Mouse (Mus musculus) heart, embryonic 16.5 days (tissue): ENCODE measurements around the gene Vhl. TPM values are rescaled to one million over a fixed set of nuclear protein-coding genes. Genes with fewer than 3 reads are reported as not detected.

ENCODE experiments used
- ATAC-seq: fragments of 200-750 bp; cut with Nextera tagmentation; replicated peaks from 2 replicates; pipeline ENCODE4 v1.8.0; 2017; ENCODE audit warnings: moderate number of reproducible peaks; ENCODE audit not compliant: insufficient read depth, low FRiP score; ENCODE audit errors: extremely low read depth
- H3K27ac ChIP-seq: fragments of 300-500 bp; sonication (generic); 2 replicates; pipeline ENCODE4 v1.5.1; 2014; ENCODE audit warnings: mild to moderate bottlenecking, low read length, control low read depth, moderate library complexity
- H3K27me3 ChIP-seq: fragments of 300-500 bp; sonication (generic); 2 replicates; pipeline ENCODE4 v1.6.1; 2014; ENCODE audit warnings: low read length, mixed read lengths; ENCODE audit not compliant: control insufficient read depth, insufficient read depth
- H3K36me3 ChIP-seq: fragments of 300-500 bp; sonication (generic); 2 replicates; pipeline ENCODE4 v1.6.1; 2014; ENCODE audit not compliant: control insufficient read depth, insufficient read depth
- H3K4me1 ChIP-seq: fragments of 300-500 bp; sonication (generic); 2 replicates; pipeline ENCODE4 v1.6.1; 2014; ENCODE audit warnings: low read length, mixed read lengths; ENCODE audit not compliant: control insufficient read depth, insufficient read depth
- H3K4me2 ChIP-seq: fragments of 300-500 bp; sonication (generic); 2 replicates; pipeline ENCODE4 v1.6.1; 2014; ENCODE audit warnings: low read depth, mild to moderate bottlenecking, control low read depth, low read length
- H3K4me3 ChIP-seq: fragments of 300-500 bp; sonication (generic); 2 replicates; pipeline ENCODE4 v1.5.1; 2014; ENCODE audit warnings: mild to moderate bottlenecking, control low read depth, low read length
- H3K9ac ChIP-seq: fragments of 300-500 bp; sonication (generic); 2 replicates; pipeline ENCODE4 v1.6.1; 2014; ENCODE audit warnings: low read length, control low read depth
- H3K9me3 ChIP-seq: fragments of 300-500 bp; sonication (generic); replicated peaks from 2 replicates; pipeline ENCODE4 v1.6.1; 2016; ENCODE audit warnings: low read length; ENCODE audit not compliant: control insufficient read depth
- WGBS: fragments of 180-500 bp; shearing (Covaris S2); extraction: QIAGEN DNeasy Blood & Tissue Kit; methylation state at CpG from one replicate; pipeline ENCODE4 v1.1.7; 2014; 5-methylcytosine and 5-hydroxymethylcytosine counted together
- polyA plus RNA-seq: library from polyadenylated mRNA; unstranded; fragments of >200 nt; fragmentation: Nextera tagmentation; extraction: Ambion mirVana; gene quantifications from 2 replicates; pipeline ENCODE4 v1.2.1, GENCODE M21; 2015

The Vhl gene
- polyA plus RNA-seq, 1 experiment from 2014 or later = 28.8 TPM

DNA sequence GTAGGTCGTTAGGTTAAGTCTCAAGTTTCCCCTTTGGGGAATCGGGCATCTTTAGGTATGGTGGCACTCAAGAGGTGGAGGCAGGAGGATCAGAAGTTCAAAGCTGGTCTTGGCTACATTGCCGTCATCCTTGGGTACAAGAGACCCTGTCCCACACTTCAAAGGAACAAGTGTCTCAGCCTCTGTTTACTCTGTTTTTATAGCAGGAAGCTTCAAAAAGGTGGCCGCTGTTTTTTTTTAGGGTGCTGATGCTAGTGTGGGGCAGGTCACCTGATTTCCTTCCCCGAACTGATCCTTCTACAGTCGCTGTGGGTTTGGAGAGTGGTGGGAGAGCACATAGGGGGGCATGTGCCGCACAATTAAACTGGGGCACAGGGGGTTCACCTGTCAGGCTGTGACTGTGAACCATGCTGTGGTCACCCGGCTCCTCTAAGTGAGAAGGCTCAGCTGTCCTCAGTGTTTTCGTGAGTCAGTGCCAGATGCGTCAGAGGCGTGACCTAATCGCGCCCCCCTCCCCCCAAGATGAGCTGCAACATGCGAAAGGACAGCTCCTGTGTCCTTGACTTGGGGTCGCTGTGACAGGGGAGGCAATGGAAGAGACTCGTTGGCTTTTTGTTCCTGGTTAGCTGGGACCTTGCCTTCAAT lies 31.1 kb downstream of the Vhl start:
- H3K4me2 ChIP-seq = no peak overlapping the region
- 63% methylated on average over 16 of the region's 16 CpGs for WGBS
- no peaks in the 10 kb centered on the region for H3K27me3 ChIP-seq
- H3K27ac ChIP-seq = no peak overlapping the region
- H3K36me3 ChIP-seq = no peaks in the 10 kb centered on the region
- H3K9ac ChIP-seq = no peak overlapping the region
- ATAC-seq = no peak
- peaks cover 11% of the 10 kb centered on the region for H3K4me1 ChIP-seq
- no peaks in the 10 kb centered on the region for H3K9me3 ChIP-seq
- no peak overlapping the region for H3K4me3 ChIP-seq

- Histone ChIP-seq H3K27me3 (no peaks in the 10 kb centered on the region), H3K4me1 (peaks cover 17% of the 10 kb centered on the region), H3K27ac (no peak overlapping the region), H3K9me3 (no peaks in the 10 kb centered on the region), H3K36me3 (no peaks in the 10 kb centered on the region), H3K4me3 (no peak overlapping the region), H3K4me2 (no peak overlapping the region), H3K9ac (no peak overlapping the region)
- no peak for ATAC-seq
- WGBS = 85% methylated on average over 3 of the region's 3 CpGs
Measured at GRCm38 (mm10) chr6:113655475-113655874, 31.7 kb downstream of the Vhl start.

GRCm38 (mm10) chr6:113656847-113657246 lies 33.1 kb downstream of the Vhl start:
- WGBS = 80% methylated on average over 6 of the region's 6 CpGs
- H3K36me3 ChIP-seq = no peaks in the 10 kb centered on the region
- no peak overlapping the region for H3K9ac ChIP-seq
- no peak for ATAC-seq
- H3K4me2 ChIP-seq = no peak overlapping the region
- H3K4me1 ChIP-seq = peaks cover 29% of the 10 kb centered on the region
- H3K9me3 ChIP-seq = no peaks in the 10 kb centered on the region
- no peak overlapping the region for H3K27ac ChIP-seq
- no peak overlapping the region for H3K4me3 ChIP-seq
- H3K27me3 ChIP-seq = no peaks in the 10 kb centered on the region

DNA sequence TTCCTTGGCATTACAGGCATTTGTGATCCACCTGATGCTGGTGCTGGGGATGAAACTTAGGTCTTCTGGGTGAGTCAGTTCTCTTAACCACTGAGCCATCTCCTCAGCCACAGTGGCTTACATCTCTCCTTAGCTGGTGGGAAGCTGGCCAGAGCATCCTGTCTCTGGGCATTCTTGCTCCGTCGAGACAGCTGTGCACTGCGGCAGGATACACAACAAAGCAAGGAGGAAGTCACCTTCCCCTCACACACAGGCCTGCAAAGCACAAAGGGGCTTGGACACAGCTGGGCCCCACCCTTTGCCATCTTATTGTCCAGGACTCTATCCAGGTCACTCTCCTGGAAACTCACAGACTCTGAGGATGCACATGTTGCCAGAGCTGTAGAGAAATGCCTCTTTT lies 34.5 kb downstream of the Vhl start:
- peak; percentile 33; the same call in 1 of the 2 replicates for ATAC-seq
- H3K9me3 ChIP-seq = peaks cover 3% of the 10 kb centered on the region
- no peak overlapping the region for H3K9ac ChIP-seq
- 0 out of 2 replicates have a peak, but pooled peaks cover 3% of the 10 kb centered on the region for H3K36me3 ChIP-seq
- WGBS = 44% methylated on average over 3 of the region's 3 CpGs
- no peaks in the 10 kb centered on the region for H3K27me3 ChIP-seq
- H3K4me1 ChIP-seq = peaks cover 30% of the 10 kb centered on the region
- no peak overlapping the region for H3K4me2 ChIP-seq
- H3K4me3 ChIP-seq = no peak overlapping the region
- peak overlapping the region; percentile 44 for H3K27ac ChIP-seq

DNA sequence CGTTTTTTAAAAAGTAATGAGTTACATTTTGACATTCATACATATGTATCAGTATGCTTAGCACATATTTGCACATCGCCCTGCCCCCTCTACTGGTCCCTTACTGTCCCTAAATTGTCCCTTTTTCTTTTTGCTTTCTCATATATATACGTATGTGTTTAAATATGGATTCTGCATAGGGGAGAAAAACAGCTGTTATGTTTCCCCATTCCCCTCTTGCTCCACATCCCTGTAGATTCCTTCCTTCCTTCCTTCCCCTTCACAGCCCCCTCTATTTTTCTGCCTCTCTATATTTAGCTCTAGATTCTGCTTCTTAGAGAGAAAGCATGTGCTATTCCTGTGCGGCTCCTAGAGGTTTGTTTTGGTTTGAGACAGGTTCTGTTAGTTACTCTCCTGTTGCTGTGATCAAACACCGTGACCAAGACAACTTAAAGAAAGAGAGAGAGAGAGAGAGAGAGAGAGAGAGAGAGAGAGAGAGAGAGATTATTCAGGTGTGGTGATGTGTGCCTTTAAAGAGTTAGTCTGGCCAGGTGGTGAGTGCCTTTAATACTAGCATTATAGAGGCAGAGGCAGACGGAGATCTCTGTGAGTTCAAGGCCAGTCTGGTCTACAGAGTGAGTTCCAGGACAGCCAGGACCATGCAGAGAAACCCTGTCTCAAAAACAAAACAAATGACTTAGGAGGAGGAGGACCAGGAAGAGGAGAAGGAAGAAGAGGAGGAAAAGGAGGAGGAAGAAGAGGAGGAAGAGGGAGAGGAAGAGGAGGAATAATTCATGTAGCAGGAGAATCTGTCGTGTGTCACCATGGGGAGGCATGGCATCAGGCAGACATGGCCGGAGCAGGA lies 36.1 kb downstream of the Vhl start:
- Histone ChIP-seq H3K4me2 (no peak overlapping the region), H3K27me3 (no peaks in the 10 kb centered on the region), H3K27ac (peak overlapping the region; percentile 62), H3K36me3 (0 out of 2 replicates have a peak, but pooled peaks cover 3% of the 10 kb centered on the region), H3K4me1 (peaks cover 30% of the 10 kb centered on the region), H3K9me3 (peaks cover 3% of the 10 kb centered on the region), H3K4me3 (no peak overlapping the region), H3K9ac (no peak overlapping the region)
- no peak; the same call in 1 of the 2 replicates for ATAC-seq
- WGBS = 48% methylated on average over 8 of the region's 8 CpGs

DNA sequence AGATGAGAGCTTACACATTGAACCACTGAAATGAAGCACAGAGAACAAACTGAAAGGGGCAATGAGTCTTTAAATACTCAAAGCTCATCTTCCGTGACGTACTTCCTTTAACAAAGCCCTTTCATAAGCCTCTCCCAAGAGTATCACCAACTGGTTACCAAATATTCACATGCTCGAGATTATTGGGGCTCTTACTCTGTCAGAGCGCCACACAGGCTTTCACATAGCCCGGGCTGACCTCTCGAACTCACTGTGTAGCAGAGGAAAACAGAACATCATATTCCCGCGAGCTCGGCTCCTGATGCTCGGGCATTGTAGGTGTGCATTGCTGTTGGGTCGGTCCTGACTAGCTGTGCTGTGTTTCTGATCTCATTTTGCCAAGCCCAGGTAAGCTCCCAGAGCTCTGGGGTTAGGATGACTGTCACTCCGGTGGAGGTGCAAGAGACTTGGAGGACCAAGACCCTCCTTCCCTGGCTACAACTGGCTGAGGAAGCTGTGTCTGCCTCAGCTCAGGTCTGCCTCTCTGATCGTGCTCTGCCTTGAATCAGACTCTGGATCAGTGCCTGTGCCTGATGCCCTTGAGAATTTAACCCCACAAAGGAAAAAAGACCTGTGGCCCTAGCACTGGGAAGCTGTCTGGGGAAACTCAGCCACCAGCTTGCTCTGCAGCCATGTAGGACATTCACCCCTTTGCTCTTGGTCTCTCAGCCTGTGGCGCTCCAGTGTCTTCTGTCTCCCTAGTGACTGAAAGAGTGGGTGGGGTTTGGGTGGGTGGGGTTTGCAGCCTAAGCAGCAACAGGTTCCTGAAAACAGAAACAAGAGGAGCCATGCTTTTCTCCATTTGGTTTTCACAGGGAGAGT lies 37.0 kb downstream of the Vhl start:
- H3K27ac ChIP-seq = peak overlapping the region; percentile 62

GRCm38 (mm10) chr6:113661353-113662241 lies 37.8 kb downstream of the Vhl start:
- WGBS = 56% methylated on average over 12 of the region's 12 CpGs
- Histone ChIP-seq H3K9me3 (peaks cover 3% of the 10 kb centered on the region), H3K27ac (peak overlapping the region; percentile 59), H3K4me1 (peaks cover 28% of the 10 kb centered on the region), H3K4me2 (no peak overlapping the region), H3K36me3 (0 out of 2 replicates have a peak, but pooled peaks cover 3% of the 10 kb centered on the region), H3K27me3 (no peaks in the 10 kb centered on the region), H3K9ac (no peak overlapping the region), H3K4me3 (no peak overlapping the region)
- ATAC-seq = no peak

More for the DNA sequence above, 37.0 kb downstream of the Vhl start:
- Histone ChIP-seq H3K4me3 (no peak overlapping the region), H3K4me2 (no peak overlapping the region), H3K27me3 (no peaks in the 10 kb centered on the region), H3K36me3 (0 out of 2 replicates have a peak, but pooled peaks cover 3% of the 10 kb centered on the region), H3K9me3 (peaks cover 3% of the 10 kb centered on the region), H3K9ac (no peak overlapping the region), H3K4me1 (peaks cover 28% of the 10 kb centered on the region)
- ATAC-seq = 0 out of 2 replicates have a peak, but pooled peaks have one; percentile 9
- 59% methylated on average over 14 of the region's 14 CpGs for WGBS
